Mouse (Mus musculus) heart, postnatal 0 days (tissue): Measurements from ENCODE around the gene Adh4. TPM values are rescaled to one million over a fixed set of nuclear protein-coding genes. Genes with fewer than 3 reads are reported as not detected.
A peak's percentile ranks its signal among the peaks of the same experiment; 100 is the strongest.
"Not testable (repeated sequence)": the region's sequence is repeated elsewhere in the genome, so short reads cannot be mapped to it uniquely, and the experiment has no call there.

Source experiments
- ATAC-seq: fragments of 200-750 bp; cut with Nextera tagmentation; 2 replicates; pipeline ENCODE4 v1.8.0; 2017; ENCODE audit warnings: low read depth, moderate number of reproducible peaks, moderate library complexity; ENCODE audit not compliant: insufficient read depth
- DNase-seq: peaks from one replicate; pipeline ENCODE4 v3.0.0-alpha.2; 2016; ENCODE audit warnings: low spot score
- H3K27ac ChIP-seq: fragments of 300-500 bp; sonication (generic); 2 replicates; pipeline ENCODE4 v1.5.1; 2014; ENCODE audit warnings: low read depth, mild to moderate bottlenecking
- H3K27me3 ChIP-seq: fragments of 300-500 bp; sonication (generic); 2 replicates; pipeline ENCODE4 v1.6.1; 2014; ENCODE audit warnings: low read length, mixed read lengths; ENCODE audit not compliant: control insufficient read depth, insufficient read depth
- H3K36me3 ChIP-seq: fragments of 300-500 bp; sonication (generic); replicated peaks from 2 replicates; pipeline ENCODE4 v1.6.1; 2014; ENCODE audit warnings: low read length, mixed read lengths; ENCODE audit not compliant: control insufficient read depth, insufficient read depth
- H3K4me1 ChIP-seq: fragments of 300-500 bp; sonication (generic); 2 replicates; pipeline ENCODE4 v1.6.1; 2014; ENCODE audit warnings: antibody characterized with exemption; ENCODE audit not compliant: control insufficient read depth, insufficient read depth
- H3K4me2 ChIP-seq: fragments of 300-500 bp; sonication (generic); 2 replicates; pipeline ENCODE4 v1.6.1; 2014; ENCODE audit warnings: low read depth, mild to moderate bottlenecking, low read length, moderate library complexity
- H3K4me3 ChIP-seq: fragments of 300-500 bp; sonication (generic); 2 replicates; pipeline ENCODE4 v1.5.1; 2014; ENCODE audit warnings: low read depth, low read length
- H3K9ac ChIP-seq: fragments of 300-500 bp; sonication (generic); replicated peaks from 2 replicates; pipeline ENCODE4 v1.6.1; 2014; ENCODE audit warnings: low read depth, low read length, mixed read lengths
- H3K9me3 ChIP-seq: fragments of 300-500 bp; sonication (generic); replicated peaks from 2 replicates; pipeline ENCODE4 v1.6.1; 2016; ENCODE audit warnings: low read length; ENCODE audit not compliant: control insufficient read depth
- CTCF ChIP-seq: IDR thresholded peaks from 2 replicates; pipeline ENCODE4 v1.5.1; 2016; ENCODE audit warnings: antibody characterized with exemption, control low read depth, low read depth
- EP300 ChIP-seq: IDR thresholded peaks from 2 replicates; pipeline ENCODE4 v1.6.1; 2016; ENCODE audit warnings: antibody characterized with exemption, low read depth
- WGBS: fragments of 180-500 bp; shearing (Covaris S2); extraction: QIAGEN DNeasy Blood & Tissue Kit; methylation state at CpG from one replicate; pipeline ENCODE4 v1.1.7; 2014; 5-methylcytosine and 5-hydroxymethylcytosine counted together
- polyA plus RNA-seq: library from polyadenylated mRNA; unstranded; fragments of >200 nt; fragmentation: Nextera tagmentation; extraction: Ambion mirVana; gene quantifications from 2 replicates; pipeline ENCODE4 v1.2.1, GENCODE M21; 2015
- total RNA-seq: library from RNA; depleted of rRNA; stranded (reverse); fragments of >200 nt; gene quantifications from 2 replicates; pipeline ENCODE4 v1.2.3, GENCODE M21; 2014; ENCODE audit warnings: low replicate concordance

Adh4 gene
- total and polyA plus RNA-seq, 2 experiments from 2014 or later = not detected

GRCm38 (mm10) chr3:138458441-138458840, 43.2 kb downstream of the Adh4 start:
- TF ChIP-seq CTCF (no peak), EP300 (no peak)
- ATAC-seq (no peak), DNase-seq (no peak)
- H3K4me1 ChIP-seq = no peaks in the 10 kb centered on the region
- H3K27ac ChIP-seq = no peak overlapping the region
- no peak overlapping the region for H3K9ac ChIP-seq
- H3K4me2 ChIP-seq = no peak overlapping the region
- H3K36me3 ChIP-seq = peaks cover 85% of the 10 kb centered on the region
- no peaks in the 10 kb centered on the region for H3K9me3 ChIP-seq
- no peaks in the 10 kb centered on the region for H3K27me3 ChIP-seq
- 94% methylated on average over 3 of the region's 3 CpGs for WGBS
- no peak overlapping the region for H3K4me3 ChIP-seq

GRCm38 (mm10) chr3:138460260-138460659, 45.0 kb downstream of the Adh4 start:
- Histone ChIP-seq H3K9me3 (no peaks in the 10 kb centered on the region), H3K27ac (no peak overlapping the region), H3K4me3 (no peak overlapping the region), H3K4me1 (no peaks in the 10 kb centered on the region), H3K9ac (no peak overlapping the region), H3K27me3 (no peaks in the 10 kb centered on the region), H3K36me3 (peaks cover 83% of the 10 kb centered on the region), H3K4me2 (no peak overlapping the region)
- peak; percentile 40 for TF ChIP-seq CTCF
- TF ChIP-seq EP300 = no peak
- WGBS = 79% methylated on average over 13 of the region's 13 CpGs
- ATAC-seq (no peak), DNase-seq (no peak)

GRCm38 (mm10) chr3:138461832-138462231, 46.6 kb downstream of the Adh4 start:
- Histone ChIP-seq H3K27me3 (no peaks in the 10 kb centered on the region), H3K9me3 (no peaks in the 10 kb centered on the region), H3K4me3 (no peak overlapping the region), H3K9ac (no peak overlapping the region), H3K36me3 (peaks cover 79% of the 10 kb centered on the region), H3K4me1 (no peaks in the 10 kb centered on the region), H3K4me2 (no peak overlapping the region), H3K27ac (no peak overlapping the region)
- DNase-seq (no peak), ATAC-seq (no peak)
- 94% methylated on average over 3 of the region's 3 CpGs for WGBS
- no peak for TF ChIP-seq CTCF
- no peak for TF ChIP-seq EP300

GRCm38 (mm10) chr3:138463137-138463536, 47.9 kb downstream of the Adh4 start:
- no peak overlapping the region for H3K4me2 ChIP-seq
- H3K4me1 ChIP-seq = no peaks in the 10 kb centered on the region
- TF ChIP-seq EP300 (no peak), CTCF (peak; percentile 64)
- no peak overlapping the region for H3K4me3 ChIP-seq
- ATAC-seq = no peak
- DNase-seq = peak; percentile 33
- no peaks in the 10 kb centered on the region for H3K9me3 ChIP-seq
- 88% methylated on average over 2 of the region's 2 CpGs for WGBS
- H3K27me3 ChIP-seq = no peaks in the 10 kb centered on the region
- H3K36me3 ChIP-seq = peaks cover 77% of the 10 kb centered on the region
- no peak overlapping the region for H3K27ac ChIP-seq
- no peak overlapping the region for H3K9ac ChIP-seq

- H3K27ac ChIP-seq = no peak overlapping the region
- ATAC-seq (no peak), DNase-seq (no peak)
- H3K4me3 ChIP-seq = no peak overlapping the region
- no peaks in the 10 kb centered on the region for H3K9me3 ChIP-seq
- 78% methylated on average over 6 of the region's 6 CpGs for WGBS
- H3K4me1 ChIP-seq = no peaks in the 10 kb centered on the region
- H3K4me2 ChIP-seq = no peak overlapping the region
- peaks cover 77% of the 10 kb centered on the region for H3K36me3 ChIP-seq
- H3K9ac ChIP-seq = no peak overlapping the region
- TF ChIP-seq EP300 (no peak), CTCF (no peak)
- H3K27me3 ChIP-seq = no peaks in the 10 kb centered on the region
These were observed 48.5 kb downstream of the Adh4 start for GRCm38 (mm10) chr3:138463807-138464206.

- peaks cover 74% of the 10 kb centered on the region for H3K36me3 ChIP-seq
- ATAC-seq (no peak), DNase-seq (no peak)
- no peak overlapping the region for H3K4me3 ChIP-seq
- H3K4me1 ChIP-seq = no peaks in the 10 kb centered on the region
- H3K27ac ChIP-seq = no peak overlapping the region
- H3K4me2 ChIP-seq = no peak overlapping the region
- H3K27me3 ChIP-seq = no peaks in the 10 kb centered on the region
- TF ChIP-seq CTCF (no peak), EP300 (no peak)
- H3K9me3 ChIP-seq = no peaks in the 10 kb centered on the region
- 69% methylated on average over 16 of the region's 16 CpGs for WGBS
- no peak overlapping the region for H3K9ac ChIP-seq
These were observed 49.4 kb downstream of the Adh4 start for GRCm38 (mm10) chr3:138464573-138465147.

- not testable (repeated sequence) for H3K27ac ChIP-seq, H3K4me2 ChIP-seq, ATAC-seq, H3K27me3 ChIP-seq, H3K9me3 ChIP-seq, DNase-seq, H3K4me1 ChIP-seq, H3K9ac ChIP-seq, H3K4me3 ChIP-seq
- WGBS = 95% methylated on average over 1 of the region's 1 CpGs
- H3K36me3 ChIP-seq = peaks cover 70% of the 10 kb centered on the region
These were observed 51.4 kb downstream of the Adh4 start for GRCm38 (mm10) chr3:138466656-138467055.
